Mouse (Mus musculus) CH12.LX (cell line): ENCODE results near the gene 6330409D20Rik.

ENCODE experiments used
- CTCF ChIP-seq, 2 experiments: IDR thresholded peaks in 1 of 2; conservative IDR thresholded peaks in 1 of 2; 2 replicates each; pipeline ENCODE4 v1.5.1; 2011 to 2012; ENCODE audit warnings: low read depth in 2 of 2, low read length in 2 of 2, improper control_type of control experiment in 1 of 2, inconsistent platforms in 1 of 2, mild to moderate bottlenecking in 1 of 2, moderate library complexity in 1 of 2
- EP300 ChIP-seq: IDR thresholded peaks from 2 replicates; pipeline ENCODE4 v1.6.1; 2011; ENCODE audit warnings: low read length, improper control_type of control experiment
- JUND ChIP-seq: conservative IDR thresholded peaks from 2 replicates; pipeline ENCODE4 v1.6.1; 2011; ENCODE audit warnings: low read depth, low read length, improper control_type of control experiment
- NELFE ChIP-seq: IDR thresholded peaks from 2 replicates; pipeline ENCODE4 v1.6.1; 2011; ENCODE audit warnings: low read depth, low read length, improper control_type of control experiment
- POLR2A ChIP-seq: IDR thresholded peaks from 2 replicates; pipeline ENCODE4 v1.6.1; 2011; ENCODE audit warnings: low read depth, mild to moderate bottlenecking, improper control_type of control experiment, low read length
- TBP ChIP-seq: conservative IDR thresholded peaks from 2 replicates; pipeline ENCODE4 v1.6.1; 2011; ENCODE audit warnings: low read depth, low read length, improper control_type of control experiment

DNA sequence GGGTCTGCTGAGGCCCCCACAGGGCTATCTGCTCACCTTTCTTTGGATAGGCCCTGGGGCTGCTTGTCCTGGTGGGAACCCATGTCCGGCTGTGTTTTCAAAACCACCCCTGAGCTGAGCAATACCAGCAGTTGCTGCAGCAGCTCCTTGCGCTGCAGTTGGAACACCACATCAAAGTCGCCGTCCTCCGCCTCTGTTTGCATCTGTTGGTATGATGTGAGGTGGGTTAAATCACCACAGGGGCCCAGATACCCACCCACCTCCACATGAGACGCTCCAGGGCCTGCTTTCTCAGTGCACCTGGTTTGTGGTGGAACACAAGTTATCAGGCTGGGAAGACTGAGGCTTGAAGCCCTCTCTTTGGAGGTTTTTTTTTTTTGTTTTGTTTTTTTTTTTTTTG is 37.3 kb upstream of the 6330409D20Rik start:
- no peak for TF ChIP-seq NELFE
- TF ChIP-seq CTCF (conservative IDR thresholded peaks at IDR 0.05 in 1 of 2, IDR thresholded peaks at IDR 0.05 in 1 of 2; ENCODE audit: low read depth in 2 of 2, low read length in 2 of 2) = no peak
- TF ChIP-seq TBP = no peak
- TF ChIP-seq JUND = no peak
- TF ChIP-seq EP300 = no peak
- no peak for TF ChIP-seq POLR2A
